Mouse (Mus musculus): Measurements from ENCODE around the gene Alk. TPM values are rescaled to one million over a fixed set of nuclear protein-coding genes. Genes with fewer than 3 reads are reported as not detected.

Gene Alk
- polyA plus RNA-seq, 1 experiment from 2014 or later = 0.39 TPM

Other genes starting within 250 kb of the Alk start
- gene Ypel5, start 231.8 kb upstream of the Alk start, polyA plus RNA-seq (2014; fragmentation: Nextera tagmentation; extraction: Ambion mirVana) = 65.9 and 70.4 TPM in 2 replicates

All from heart, embryonic 11.5 days (tissue).